ENCODE assay signal across 8 mouse cellular contexts in the genomic region with DNA sequence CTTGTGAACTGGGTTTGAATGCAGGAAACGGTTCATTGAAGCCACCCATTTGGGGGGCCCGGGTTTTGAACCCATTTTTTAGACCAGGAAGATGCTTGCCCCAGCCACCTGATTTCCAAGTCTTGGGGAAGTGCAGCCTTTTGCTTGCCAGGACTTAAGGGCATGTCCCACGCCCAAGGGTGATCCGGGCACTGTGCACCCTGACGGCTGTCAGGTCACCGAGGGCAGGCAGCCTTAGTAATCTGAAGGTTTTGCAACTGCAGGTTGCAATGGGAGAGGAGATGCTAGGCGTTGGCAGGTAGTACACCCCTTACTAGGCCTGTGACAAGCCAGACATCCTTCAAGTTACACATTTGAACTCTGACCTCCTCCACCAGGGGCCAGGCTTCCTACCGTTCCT. TPM values are rescaled to one million over a fixed set of nuclear protein-coding genes. Genes with fewer than 3 reads are reported as not detected.
DNase-seq lines count a peak whose midpoint lies in the region; ATAC-seq and TF ChIP-seq lines count a peak whose summit lies in the region.

No protein-coding gene starts in this region.

- H3K9me3 ChIP-seq in heart, embryonic 13.5 days, result no peaks in the 10 kb centered on the region
- H3K9me3 ChIP-seq in ES-E14 (ENCODE audit: control insufficient read depth, insufficient read depth, low read depth, low read length), result no peaks in the 10 kb centered on the region
- H3K9me3 ChIP-seq in forebrain, embryonic 16.5 days (ENCODE audit: control insufficient read depth, low read length), result no peaks in the 10 kb centered on the region
- H3K9me3 ChIP-seq in liver, postnatal 0 days (ENCODE audit: low read length), result no peaks in the 10 kb centered on the region

- H3K27ac ChIP-seq in heart, embryonic 13.5 days (replicated peaks), result no peak overlapping the region
- H3K27ac ChIP-seq in ES-E14 (ENCODE audit: insufficient read depth, low read depth, low read length, poor library complexity, severe bottlenecking), result no peak overlapping the region
- H3K27ac ChIP-seq in forebrain, embryonic 16.5 days (ENCODE audit: low read length), result no peak overlapping the region
- H3K27ac ChIP-seq in liver, postnatal 0 days (ENCODE audit: low read depth), result peak overlapping the region; percentile 88

- no peak for ATAC-seq in heart, embryonic 13.5 days (ENCODE audit: extremely low read depth, insufficient number of reproducible peaks, low FRiP score, low TSS enrichment)
- ATAC-seq in forebrain, embryonic 16.5 days, result no peak
- ATAC-seq in liver, postnatal 0 days, result peak; percentile 53
- ATAC-seq in megakaryocyte-erythroid progenitor cell, adult 5-6 weeks (replicated peaks; ENCODE audit: low FRiP score, low TSS enrichment, poor library complexity, severe bottlenecking), result no peak; the same call in 1 of the 2 replicates

- DNase-seq in heart, adult 9 months (ENCODE audit: low spot score in 2 of 2), result no peak
- no peak for DNase-seq in ES-E14 (ENCODE audit: low read depth, low spot score)
- DNase-seq in liver, postnatal 0 days, result no peak
- no peak for DNase-seq in spleen, adult 12 weeks (ENCODE audit: low spot score)
- no peak for DNase-seq in left cerebral cortex, postnatal 36 days (ENCODE audit: low spot score in 2 of 2)

- intact Hi-C loops in left cerebral cortex, postnatal 36 days (cut with DNase I), result no loop called here

- peak overlapping the region; percentile 82 for H3K9ac ChIP-seq in heart, embryonic 13.5 days
- 0 out of 2 replicates have a peak overlapping the region, but pooled peaks have one; percentile 42 for H3K9ac ChIP-seq in ES-E14 (ENCODE audit: insufficient read depth, low read depth, low read length, poor library complexity, severe bottlenecking)
- peak overlapping the region; percentile 67 for H3K9ac ChIP-seq in forebrain, embryonic 16.5 days (replicated peaks; ENCODE audit: low read depth, low read length)
- H3K9ac ChIP-seq in liver, postnatal 0 days (replicated peaks), result peak overlapping the region; percentile 62

- 0 out of 2 replicates have a peak, but pooled peaks cover 3% of the 10 kb centered on the region for H3K36me3 ChIP-seq in heart, embryonic 13.5 days
- no peaks in the 10 kb centered on the region for H3K36me3 ChIP-seq in ES-E14 (ENCODE audit: control insufficient read depth, insufficient read depth, low read length, poor library complexity, severe bottlenecking)
- no peaks in the 10 kb centered on the region for H3K36me3 ChIP-seq in forebrain, embryonic 16.5 days (ENCODE audit: control insufficient read depth, insufficient read depth)
- peaks cover 18% of the 10 kb centered on the region; the same call in 1 of the 2 replicates for H3K36me3 ChIP-seq in liver, postnatal 0 days (replicated peaks; ENCODE audit: insufficient read depth, low read length)

- in situ Hi-C loops in ES-E14 (cut with MboI; ENCODE audit: low sequenced_read_pairs in 2 of 2, unreplicated experiment in 2 of 2), result no loop called here

- H3K4me3 ChIP-seq in heart, embryonic 13.5 days, result peak overlapping the region; percentile 73
- H3K4me3 ChIP-seq in ES-E14 (ENCODE audit: insufficient read depth in 1 of 2, low read depth in 1 of 2, low read length in 2 of 2, poor library complexity in 1 of 2, severe bottlenecking in 1 of 2), result peak overlapping the region; percentile 57 to 76; a peak in 3 of 4 replicates
- peak overlapping the region; percentile 57 for H3K4me3 ChIP-seq in forebrain, embryonic 16.5 days (replicated peaks; ENCODE audit: low read length)
- H3K4me3 ChIP-seq in liver, postnatal 0 days (ENCODE audit: low read depth, low read length), result peak overlapping the region; percentile 53

- no peak for TF ChIP-seq CTCF in liver, postnatal 0 days (IDR thresholded peaks at IDR 0.05; ENCODE audit: low read depth)

- H3K4me2 ChIP-seq in heart, embryonic 13.5 days, result peak overlapping the region; percentile 82
- peak overlapping the region; percentile 72 for H3K4me2 ChIP-seq in forebrain, embryonic 16.5 days (ENCODE audit: low read length)
- H3K4me2 ChIP-seq in liver, postnatal 0 days (ENCODE audit: low read depth, low read length), result peak overlapping the region; percentile 73

- peaks cover 10% of the 10 kb centered on the region for H3K4me1 ChIP-seq in heart, embryonic 13.5 days
- H3K4me1 ChIP-seq in ES-E14 (ENCODE audit: control insufficient read depth in 2 of 2, insufficient read depth in 2 of 2, low read length in 2 of 2, poor library complexity in 1 of 2), result peaks cover 0 to 6% of the 10 kb centered on the region in 2 experiments; a peak in 1 of 4 replicates
- H3K4me1 ChIP-seq in forebrain, embryonic 16.5 days (replicated peaks; ENCODE audit: control insufficient read depth, insufficient read depth, low read length), result peaks cover 10% of the 10 kb centered on the region; the same call in 1 of the 2 replicates
- peaks cover 22% of the 10 kb centered on the region for H3K4me1 ChIP-seq in liver, postnatal 0 days (ENCODE audit: insufficient read depth)

- no peaks in the 10 kb centered on the region; the same call in 1 of the 2 replicates for H3K27me3 ChIP-seq in heart, embryonic 13.5 days (replicated peaks)
- H3K27me3 ChIP-seq in forebrain, embryonic 16.5 days (replicated peaks; ENCODE audit: control insufficient read depth, insufficient read depth, low read length), result no peaks in the 10 kb centered on the region
- H3K27me3 ChIP-seq in liver, postnatal 0 days (ENCODE audit: insufficient read depth, low read length), result no peaks in the 10 kb centered on the region

- TF ChIP-seq EP300 in liver, postnatal 0 days (IDR thresholded peaks at IDR 0.05; ENCODE audit: low read depth), result no peak

- WGBS in heart, embryonic 13.5 days, result 43% methylated on average over 8 of the region's 8 CpGs
- 54% methylated on average over 8 of the region's 8 CpGs for WGBS in forebrain, embryonic 16.5 days
- WGBS in liver, postnatal 0 days (ENCODE audit: insufficient replicate concordance), result 23% methylated on average over 8 of the region's 8 CpGs

TF ChIP-seq in ES-E14, 5 proteins besides CTCF, POLR2A, EP300 and RAD21:
- TF ChIP-seq CHD2 (IDR thresholded peaks at IDR 0.05; ENCODE audit: low read depth, low read length) (no peak), MAFK (IDR thresholded peaks at IDR 0.05; ENCODE audit: insufficient read depth, low read depth, low read length) (no peak), HCFC1 (IDR thresholded peaks at IDR 0.05; ENCODE audit: borderline replicate concordance, insufficient read depth, low read length) (no peak), ZC3H11A (IDR thresholded peaks at IDR 0.05; ENCODE audit: borderline replicate concordance, low read depth, low read length) (no peak), ZNF384 (IDR thresholded peaks at IDR 0.05; ENCODE audit: low read depth, low read length) (no peak)

RNA-seq across cellular contexts. Expression of gene Ttc38, which starts 0.5 kb away (rescaled TPM):
- polyA plus RNA-seq in heart, embryonic 13.5 days (2015; fragmentation: Nextera tagmentation; extraction: Ambion mirVana), result 3.1 and 4.2 TPM in 2 replicates
- total RNA-seq in ES-E14 (2012; rRNA removed), result 3.0 and 3.3 TPM in 2 replicates
- polyA plus RNA-seq in forebrain, embryonic 16.5 days (2015; fragmentation: Nextera tagmentation; extraction: Ambion mirVana), result 3.6 and 4.2 TPM in 2 replicates
- 16.2 and 17.6 TPM in 2 replicates for polyA plus RNA-seq in liver, postnatal 0 days (2015; fragmentation: Nextera tagmentation; extraction: Ambion mirVana)
- 3.3 and 5.3 TPM in 2 replicates for total RNA-seq in megakaryocyte-erythroid progenitor cell, adult 5-6 weeks (2014; fragmentation: Nextera tagmentation)
- 2.2 and 2.5 TPM in 2 replicates for total RNA-seq in megakaryocyte-erythroid progenitor cell, adult 5-6 weeks (2017)
- 1 to 10 TPM; 5.1 to 6.9 TPM for total RNA-seq in left cerebral cortex, postnatal 36 days (2021)

RNA-seq across cellular contexts. Expression of gene Pkdrej, which starts 11.1 kb away (rescaled TPM):
- polyA plus RNA-seq in heart, embryonic 13.5 days (2015; fragmentation: Nextera tagmentation; extraction: Ambion mirVana), result 0.13 and 0.19 TPM in 2 replicates
- 0.09 and 0.11 TPM in 2 replicates for total RNA-seq in ES-E14 (2012; rRNA removed)
- 0.04 TPM in 2 replicates for polyA plus RNA-seq in forebrain, embryonic 16.5 days (2015; fragmentation: Nextera tagmentation; extraction: Ambion mirVana)
- polyA plus RNA-seq in liver, postnatal 0 days (2015; fragmentation: Nextera tagmentation; extraction: Ambion mirVana), result 0.02 TPM in 1 of 2 replicates, not detected in the other
- total RNA-seq in megakaryocyte-erythroid progenitor cell, adult 5-6 weeks (2014; fragmentation: Nextera tagmentation), result 0.04 and 0.35 TPM in 2 replicates
- 0.33 TPM in 1 of 2 replicates, not detected in the other for total RNA-seq in megakaryocyte-erythroid progenitor cell, adult 5-6 weeks (2017)
- total RNA-seq in left cerebral cortex, postnatal 36 days (2021), result 1 to 10 TPM in 1 of 2 experiments, under 1 TPM in 1; 0.77 to 1.2 TPM

RNA-seq across cellular contexts. Expression of gene Cdpf1, which starts 21.1 kb away (rescaled TPM):
- polyA plus RNA-seq in heart, embryonic 13.5 days (2015; fragmentation: Nextera tagmentation; extraction: Ambion mirVana), result 46.1 and 48.2 TPM in 2 replicates
- 12.9 and 22.6 TPM in 2 replicates for total RNA-seq in ES-E14 (2012; rRNA removed)
- 24.1 and 27.8 TPM in 2 replicates for polyA plus RNA-seq in forebrain, embryonic 16.5 days (2015; fragmentation: Nextera tagmentation; extraction: Ambion mirVana)
- polyA plus RNA-seq in liver, postnatal 0 days (2015; fragmentation: Nextera tagmentation; extraction: Ambion mirVana), result 12.9 and 14.1 TPM in 2 replicates
- total RNA-seq in megakaryocyte-erythroid progenitor cell, adult 5-6 weeks (2014; fragmentation: Nextera tagmentation), result 36.1 and 43.8 TPM in 2 replicates
- 13.9 and 29.1 TPM in 2 replicates for total RNA-seq in megakaryocyte-erythroid progenitor cell, adult 5-6 weeks (2017)
- total RNA-seq in left cerebral cortex, postnatal 36 days (2021), result 10 to 100 TPM; 21.3 TPM

RNA-seq across cellular contexts. Expression of gene Gtse1, which starts 26.9 kb away (rescaled TPM):
- polyA plus RNA-seq in heart, embryonic 13.5 days (2015; fragmentation: Nextera tagmentation; extraction: Ambion mirVana), result 23.7 and 25.3 TPM in 2 replicates
- total RNA-seq in ES-E14 (2012; rRNA removed), result 114 and 140 TPM in 2 replicates
- 12.7 and 15.4 TPM in 2 replicates for polyA plus RNA-seq in forebrain, embryonic 16.5 days (2015; fragmentation: Nextera tagmentation; extraction: Ambion mirVana)
- 8.2 and 8.9 TPM in 2 replicates for polyA plus RNA-seq in liver, postnatal 0 days (2015; fragmentation: Nextera tagmentation; extraction: Ambion mirVana)
- total RNA-seq in megakaryocyte-erythroid progenitor cell, adult 5-6 weeks (2014; fragmentation: Nextera tagmentation), result 20.8 and 23.9 TPM in 2 replicates
- 10.9 and 23.2 TPM in 2 replicates for total RNA-seq in megakaryocyte-erythroid progenitor cell, adult 5-6 weeks (2017)
- under 1 TPM; 0.54 to 0.91 TPM for total RNA-seq in left cerebral cortex, postnatal 36 days (2021)

RNA-seq across cellular contexts. Expression of gene Trmu, which starts 46.5 kb away (rescaled TPM):
- polyA plus RNA-seq in heart, embryonic 13.5 days (2015; fragmentation: Nextera tagmentation; extraction: Ambion mirVana), result 25.9 and 31.6 TPM in 2 replicates
- 30.4 and 32.2 TPM in 2 replicates for total RNA-seq in ES-E14 (2012; rRNA removed)
- polyA plus RNA-seq in forebrain, embryonic 16.5 days (2015; fragmentation: Nextera tagmentation; extraction: Ambion mirVana), result 51.2 and 59.1 TPM in 2 replicates
- 13.9 and 15.3 TPM in 2 replicates for polyA plus RNA-seq in liver, postnatal 0 days (2015; fragmentation: Nextera tagmentation; extraction: Ambion mirVana)
- total RNA-seq in megakaryocyte-erythroid progenitor cell, adult 5-6 weeks (2014; fragmentation: Nextera tagmentation), result 48.0 and 76.0 TPM in 2 replicates
- total RNA-seq in megakaryocyte-erythroid progenitor cell, adult 5-6 weeks (2017), result 39.2 and 49.8 TPM in 2 replicates
- total RNA-seq in left cerebral cortex, postnatal 36 days (2021), result 10 to 100 TPM; 28.8 to 29.7 TPM
